Mouse (Mus musculus): ENCODE data around the gene Angptl4.

DNA sequence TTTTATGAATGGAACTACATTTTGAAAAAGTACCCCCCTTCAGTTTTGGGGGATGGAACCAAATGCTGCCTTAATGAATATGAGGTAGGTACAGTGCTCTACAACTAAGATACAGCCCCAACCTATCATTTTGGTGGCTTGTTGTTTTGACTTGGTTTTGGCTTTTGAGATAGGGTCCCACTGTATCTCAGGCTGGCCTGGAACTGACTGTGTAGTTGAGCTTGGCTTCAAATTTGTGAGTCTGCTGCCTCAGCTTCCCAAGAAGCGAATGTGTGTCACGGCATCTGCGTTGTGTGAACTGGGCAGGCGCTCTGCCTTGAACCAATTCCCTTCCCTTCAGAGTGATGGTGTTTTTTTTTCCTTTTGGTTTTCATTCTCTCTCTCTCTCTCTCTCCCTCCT is 10.0 kb downstream of the Angptl4 start:
- no peak for TF ChIP-seq CTCF (IDR thresholded peaks at IDR 0.05; ENCODE audit: extremely low read depth, insufficient read depth, low read length)
- TF ChIP-seq POLR2A (IDR thresholded peaks at IDR 0.05; ENCODE audit: extremely low read depth, insufficient read depth, low read length) = no peak
